Mouse (Mus musculus) left cerebral cortex, postnatal 25 days (tissue): ENCODE measurements around the gene Jph4. TPM values are rescaled to one million over a fixed set of nuclear protein-coding genes. Genes with fewer than 3 reads are reported as not detected.

Experiments used
- DNase-seq, 2 experiments: peaks; one replicate each; pipeline ENCODE4 v3.0.0; 2022; ENCODE audit warnings: low spot score in 2 of 2, mixed read lengths in 1 of 2
- intact Hi-C: fragments of 180-260 bp; cut with DNase I; formaldehyde crosslinking; loops from one replicate; pipeline ENCODE4 v1.15.1; 2025
- total RNA-seq, 2 experiments: library from RNA; stranded (reverse); gene quantifications; 2 replicates each; pipeline ENCODE4 v1.2.3; 2021

Gene Jph4
- total RNA-seq, 2 experiments from 2014 or later, result 317 to 338 TPM

GRCm38 (mm10) chr14:55121947-55122346 lies 5.2 kb upstream of the Jph4 start:
- peak in 1 of 2 experiments; percentile 46 for DNase-seq

DNA sequence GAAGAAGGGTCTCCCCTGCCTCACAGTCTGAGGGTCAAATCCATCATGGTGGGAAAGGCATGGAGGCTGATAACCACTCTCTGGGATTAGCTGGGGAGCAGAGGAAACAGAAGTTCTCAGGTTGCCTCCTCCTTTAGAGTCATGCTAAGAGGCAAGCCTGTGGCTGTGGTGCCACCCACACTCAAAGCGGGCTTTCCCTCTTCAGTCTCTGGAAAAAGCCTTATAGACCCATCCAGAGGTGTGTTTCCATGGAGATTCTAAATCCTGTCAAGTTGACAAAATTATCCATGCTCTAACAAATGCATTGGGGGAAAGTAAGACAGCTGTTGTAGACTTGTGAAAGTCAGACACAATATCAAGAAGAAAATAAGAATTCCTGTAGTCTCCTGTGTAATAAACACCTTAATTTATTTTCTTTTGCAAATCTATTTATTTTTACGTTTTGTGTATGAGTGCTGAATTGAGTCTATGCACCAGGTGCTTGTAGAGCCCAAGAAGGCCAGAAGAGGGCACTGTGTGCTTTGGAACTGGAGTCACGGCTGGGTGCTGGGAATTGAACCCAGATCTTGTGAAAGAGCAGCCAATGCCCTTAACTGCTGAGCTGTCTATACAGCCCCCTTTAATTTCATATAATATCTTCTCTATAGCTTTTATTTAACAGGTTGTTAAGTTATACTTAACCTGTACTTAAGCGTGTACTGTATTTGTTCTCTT lies 2.8 kb upstream of the Jph4 start:
- intact Hi-C loops, result loop anchor here (5.0 kb wide), 1 partner anchor 398 kb away; no protein-coding TSS in a partner anchor
- peak in 1 of 2 experiments; percentile 78 for DNase-seq

More at GRCm38 (mm10) chr14:55121947-55122346, 5.2 kb upstream of the Jph4 start:
- intact Hi-C loops, result no loop called here

GRCm38 (mm10) chr14:55118852-55119251 lies 2.1 kb upstream of the Jph4 start:
- intact Hi-C loops, result loop anchor here (5.0 kb wide), 1 partner anchor 398 kb away; no protein-coding TSS in a partner anchor
- peak in 1 of 2 experiments; percentile 52 for DNase-seq

GRCm38 (mm10) chr14:55115846-55116245 lies 889 bp downstream of the Jph4 start:
- peak in 1 of 2 experiments; percentile 36 for DNase-seq
- intact Hi-C loops, result loop anchor here (5.0 kb wide), 1 partner anchor 401 kb away; no protein-coding TSS in a partner anchor

- intact Hi-C loops, result loop anchor here (5.0 kb wide), 1 partner anchor 402 kb away; no protein-coding TSS in a partner anchor
- peak; percentile 70 to 75 for DNase-seq
Observed at GRCm38 (mm10) chr14:55114759-55115701, 1.7 kb downstream of the Jph4 start.

- intact Hi-C loops, result no loop called here
- DNase-seq, result peak; percentile 46 to 63
Observed at GRCm38 (mm10) chr14:55113975-55114645, 2.6 kb downstream of the Jph4 start.

GRCm38 (mm10) chr14:55113351-55113974 lies 3.3 kb downstream of the Jph4 start:
- no peak for DNase-seq
- intact Hi-C loops, result no loop called here

DNA sequence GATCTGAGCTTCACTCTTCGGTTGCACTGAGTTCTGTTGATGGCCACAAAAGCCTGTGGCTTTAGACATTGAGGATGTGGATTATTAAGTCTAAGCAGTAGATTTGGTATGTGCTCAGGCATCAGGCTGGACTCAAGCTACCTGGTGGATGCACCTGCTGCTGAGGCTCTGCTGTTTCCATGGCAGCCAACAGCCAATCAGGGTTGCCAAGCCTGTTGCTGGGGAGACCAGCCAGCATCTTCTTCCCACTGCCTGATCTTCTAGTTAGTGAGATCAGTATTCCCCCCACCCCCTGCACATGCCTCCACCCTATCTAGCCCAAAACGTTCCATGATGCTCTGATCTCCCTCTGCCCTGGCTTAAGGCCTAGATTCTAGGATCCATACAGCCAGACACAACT lies 5.0 kb downstream of the Jph4 start:
- intact Hi-C loops, result no loop called here
- peak; percentile 65 to 78 for DNase-seq

DNA sequence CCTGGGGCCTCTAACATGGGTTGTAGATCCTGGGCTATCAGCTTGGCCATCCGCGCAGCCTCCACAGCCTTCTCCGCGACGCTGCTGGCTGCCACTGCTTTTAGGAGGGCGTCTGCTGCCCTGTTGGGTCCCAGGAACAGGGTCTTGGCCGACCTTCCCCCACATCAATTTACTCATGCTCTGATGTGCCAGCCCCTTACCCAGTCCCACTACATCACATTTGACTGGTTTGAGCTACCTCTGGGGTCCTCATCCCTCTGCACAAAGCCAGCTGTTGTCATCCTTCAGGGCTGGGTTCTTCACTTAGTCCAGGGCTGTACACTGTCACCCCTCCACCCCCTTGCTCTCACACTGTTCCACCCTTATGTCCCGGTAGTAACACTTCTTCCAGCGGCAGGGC lies 6.7 kb downstream of the Jph4 start:
- intact Hi-C loops, result no loop called here
- DNase-seq, result no peak

DNA sequence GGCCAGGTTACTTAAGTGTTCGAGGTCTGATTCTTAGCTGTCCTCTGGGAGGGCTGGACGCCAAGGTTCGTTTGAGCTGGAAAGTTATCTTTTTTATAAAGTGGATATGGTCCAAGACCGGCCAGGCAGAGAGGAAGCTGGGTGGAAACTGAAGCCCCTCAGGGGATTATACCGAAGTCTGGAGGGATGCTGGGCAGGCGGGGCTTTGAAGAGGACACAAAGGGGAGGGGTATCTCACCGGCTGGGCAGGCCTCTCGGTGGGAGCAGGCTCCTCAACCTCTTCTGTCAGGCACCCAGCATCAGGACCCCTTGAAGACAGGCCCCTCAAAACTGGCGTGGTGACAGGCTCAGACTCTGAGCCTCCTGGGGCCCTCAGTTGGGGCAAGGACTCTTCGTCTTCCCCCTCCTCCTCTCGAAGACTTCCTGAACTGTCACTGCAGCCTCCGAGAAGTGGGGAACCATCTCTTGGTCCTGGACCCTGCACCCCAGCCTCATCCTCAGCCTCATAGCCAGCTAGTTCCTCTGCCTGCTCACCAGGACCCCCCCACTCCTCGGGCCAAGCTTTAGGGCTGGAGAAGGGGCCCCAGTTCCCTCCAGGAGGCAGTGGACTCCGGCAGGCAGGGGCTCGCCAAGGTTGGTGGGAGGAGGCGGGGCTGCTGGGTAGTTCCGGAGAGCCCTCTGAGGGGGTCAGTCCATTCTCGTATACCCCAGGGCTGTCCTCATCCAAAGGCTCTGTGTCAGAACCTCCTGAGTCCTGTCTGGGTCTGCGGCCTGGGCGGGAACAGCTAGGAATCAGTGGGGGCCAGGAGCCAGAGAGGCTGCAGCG lies 7.5 kb downstream of the Jph4 start:
- DNase-seq, result peak; percentile 34 to 48
- intact Hi-C loops, result no loop called here

DNA sequence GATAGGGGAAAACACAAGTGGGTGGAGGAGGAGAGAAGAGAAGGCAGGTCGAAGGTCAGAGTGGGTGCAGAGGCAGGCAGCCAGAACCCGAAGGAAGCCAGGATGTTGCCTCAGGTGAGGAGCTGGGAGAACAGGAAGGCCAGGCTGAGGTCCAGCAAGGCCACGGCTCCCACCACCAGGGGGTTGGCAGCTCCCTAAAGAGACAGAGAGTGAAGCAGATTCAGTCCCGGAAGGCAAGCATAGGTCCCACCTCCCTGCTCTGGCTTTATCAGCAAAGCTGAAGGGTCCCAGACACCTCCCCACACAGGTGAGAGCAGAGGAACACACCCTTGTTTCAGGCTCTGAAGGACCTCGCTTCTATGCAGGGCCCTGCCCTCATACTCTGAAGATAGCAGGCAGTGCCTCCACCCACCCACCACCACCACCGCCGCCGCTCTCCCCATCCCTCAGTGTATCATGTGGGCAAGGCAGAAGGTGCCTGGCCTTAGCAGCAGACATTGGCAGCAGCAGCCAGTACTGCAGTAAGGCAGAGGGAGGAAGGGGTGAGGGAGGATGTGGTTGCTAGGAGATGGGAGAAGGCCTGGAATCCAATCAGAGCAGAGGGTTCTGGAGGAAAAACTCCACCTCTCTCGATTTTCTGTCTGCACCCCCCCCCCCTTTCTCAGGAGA lies 8.4 kb downstream of the Jph4 start:
- peak; percentile 78 to 96 for DNase-seq
- intact Hi-C loops, result no loop called here

- DNase-seq, result no peak
- intact Hi-C loops, result no loop called here
Observed at GRCm38 (mm10) chr14:55106990-55107389, 9.7 kb downstream of the Jph4 start.

GRCm38 (mm10) chr14:55105836-55106809 lies 10.6 kb downstream of the Jph4 start, which contains the start of gene Ap1g2:
Gene Ap1g2, minus strand, starts transcription at chr14:55106593.
- DNase-seq, result peak; percentile 88 to 93
- intact Hi-C loops, result no loop called here

- DNase-seq, result peak in 1 of 2 experiments; percentile 18
- intact Hi-C loops, result no loop called here
Observed at GRCm38 (mm10) chr14:55105386-55105785, 11.3 kb downstream of the Jph4 start.

- intact Hi-C loops, result no loop called here
- DNase-seq, result no peak
Observed at GRCm38 (mm10) chr14:55104365-55104764, 12.4 kb downstream of the Jph4 start.

GRCm38 (mm10) chr14:55102253-55102785 lies 14.4 kb downstream of the Jph4 start:
- DNase-seq, result no peak
- intact Hi-C loops, result no loop called here
